Mouse (Mus musculus) left cerebral cortex, adult 11 months (tissue): ENCODE data around the gene Zfp946.

Source experiments
- DNase-seq: peaks from one replicate; pipeline ENCODE4 v3.0.0; 2022; ENCODE audit warnings: low spot score

The Zfp946 gene

GRCm38 (mm10) chr17:22423952-22424617 is at the start of gene Zfp946:
Gene Zfp946, plus strand, starts transcription at chr17:22424222.
- peak; percentile 50 for DNase-seq

GRCm38 (mm10) chr17:22410756-22411155 is 13.3 kb upstream of the Zfp946 start:
- no peak for DNase-seq

GRCm38 (mm10) chr17:22417510-22417909 is 6.5 kb upstream of the Zfp946 start:
- no peak for DNase-seq

GRCm38 (mm10) chr17:22424636-22425354 is 773 bp downstream of the Zfp946 start:
- peak; percentile 8 for DNase-seq

- DNase-seq, result no peak
Measured at GRCm38 (mm10) chr17:22447684-22448083, 23.7 kb downstream of the Zfp946 start.

GRCm38 (mm10) chr17:22497120-22497519 is 73.1 kb downstream of the Zfp946 start:
- DNase-seq, result no peak
